Mouse (Mus musculus) hindbrain, embryonic 13.5 days (tissue): ENCODE measurements around the gene Uggt2. TPM values are rescaled to one million over a fixed set of nuclear protein-coding genes. Genes with fewer than 3 reads are reported as not detected.
A peak's percentile ranks its signal among the peaks of the same experiment; 100 is the strongest.

ENCODE experiments used
- ATAC-seq: fragments of 200-750 bp; cut with Nextera tagmentation; 2 replicates; pipeline ENCODE4 v1.8.0; 2017; ENCODE audit warnings: moderate TSS enrichment; ENCODE audit not compliant: low FRiP score
- H3K27ac ChIP-seq: fragments of 300-500 bp; sonication (generic); 2 replicates; pipeline ENCODE4 v1.5.1; 2015; ENCODE audit warnings: inconsistent platforms, mild to moderate bottlenecking, moderate library complexity
- H3K27me3 ChIP-seq: fragments of 300-500 bp; sonication (generic); 2 replicates; pipeline ENCODE4 v1.6.1; 2015; ENCODE audit warnings: mild to moderate bottlenecking, inconsistent platforms
- H3K36me3 ChIP-seq: fragments of 300-500 bp; sonication (generic); 2 replicates; pipeline ENCODE4 v1.6.1; 2015; ENCODE audit warnings: mild to moderate bottlenecking, inconsistent platforms
- H3K4me1 ChIP-seq: fragments of 300-500 bp; sonication (generic); replicated peaks from 2 replicates; pipeline ENCODE4 v1.6.1; 2015; ENCODE audit warnings: inconsistent platforms
- H3K4me2 ChIP-seq: fragments of 300-500 bp; sonication (generic); 2 replicates; pipeline ENCODE4 v1.6.1; 2015; ENCODE audit warnings: inconsistent platforms, mild to moderate bottlenecking, moderate library complexity
- H3K4me3 ChIP-seq: fragments of 300-500 bp; sonication (generic); 2 replicates; pipeline ENCODE4 v1.5.1; 2015; ENCODE audit warnings: mild to moderate bottlenecking, inconsistent platforms
- H3K9ac ChIP-seq: fragments of 300-500 bp; sonication (generic); 2 replicates; pipeline ENCODE4 v1.6.1; 2015; ENCODE audit warnings: mild to moderate bottlenecking, inconsistent platforms
- H3K9me3 ChIP-seq: fragments of 300-500 bp; sonication (generic); 2 replicates; pipeline ENCODE4 v1.6.1; 2016; ENCODE audit warnings: inconsistent platforms
- WGBS: fragments of 180-500 bp; shearing (Covaris S2); methylation state at CpG from one replicate; pipeline ENCODE4 v1.1.7; 2015; 5-methylcytosine and 5-hydroxymethylcytosine counted together
- polyA plus RNA-seq: library from polyadenylated mRNA; unstranded; fragments of >200 nt; fragmentation: Nextera tagmentation; extraction: Ambion mirVana; gene quantifications from 2 replicates; pipeline ENCODE4 v1.2.1, GENCODE M21; 2015

Gene Uggt2
- polyA plus RNA-seq, 1 experiment from 2014 or later, result 18.5 TPM

DNA sequence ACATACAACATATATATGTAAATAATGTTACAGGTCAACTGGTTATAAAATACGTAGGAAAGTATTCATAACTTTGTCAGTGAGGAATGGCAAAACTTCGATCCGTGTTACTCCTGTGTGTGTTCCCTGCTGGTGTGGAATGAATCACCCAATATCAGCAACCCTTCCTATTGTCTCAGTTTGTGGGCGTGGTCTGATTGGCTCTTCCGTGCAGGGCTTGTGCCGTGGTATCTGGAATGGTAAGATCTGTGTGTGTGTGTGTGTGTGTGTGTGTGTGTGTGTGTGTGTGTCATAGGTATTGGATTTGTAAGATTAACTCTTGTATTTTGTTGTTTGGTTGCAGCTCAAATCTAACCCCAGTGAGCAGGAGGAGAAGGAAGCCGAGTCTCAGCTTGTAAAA, 131.6 kb downstream of the Uggt2 start:
- Histone ChIP-seq H3K9ac (no peak overlapping the region), H3K9me3 (no peaks in the 10 kb centered on the region), H3K4me2 (no peak overlapping the region), H3K36me3 (peaks cover 47% of the 10 kb centered on the region), H3K4me1 (no peaks in the 10 kb centered on the region), H3K27ac (no peak overlapping the region), H3K27me3 (no peaks in the 10 kb centered on the region), H3K4me3 (no peak overlapping the region)
- ATAC-seq, result no peak
- 81% methylated on average over 7 of the region's 7 CpGs for WGBS

DNA sequence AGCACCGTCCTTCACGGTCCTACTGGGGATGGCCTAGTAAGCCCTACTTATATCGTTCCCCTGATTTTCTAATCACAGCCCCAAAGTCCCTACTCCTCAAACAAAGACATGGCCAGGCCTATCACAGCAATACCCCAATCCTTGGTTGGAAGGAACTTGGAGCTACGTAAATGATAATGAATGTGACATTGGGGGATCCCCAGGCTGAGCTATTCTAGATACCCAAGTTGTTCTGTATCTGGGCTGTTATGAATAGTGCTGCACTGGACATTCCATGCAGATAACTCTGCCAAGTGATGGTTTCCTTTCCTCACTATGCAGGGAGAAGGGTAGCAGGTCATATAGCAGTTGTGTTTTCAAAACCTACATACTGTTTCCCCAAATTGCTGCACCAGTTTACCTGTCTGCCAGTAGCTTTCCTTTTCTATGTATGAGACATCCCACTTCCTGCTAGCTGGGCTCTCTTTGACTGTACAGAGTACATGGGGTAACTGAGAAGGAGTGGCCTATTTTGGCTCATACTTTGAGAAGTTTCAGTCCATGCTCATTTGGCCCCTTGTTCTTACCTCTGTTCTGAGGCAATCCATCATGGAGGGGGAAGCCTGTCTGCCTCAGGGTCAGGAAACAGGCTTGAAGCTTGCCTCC, 133.8 kb downstream of the Uggt2 start:
- Histone ChIP-seq H3K36me3 (peaks cover 43% of the 10 kb centered on the region), H3K27me3 (no peaks in the 10 kb centered on the region), H3K4me3 (no peak overlapping the region), H3K9me3 (no peaks in the 10 kb centered on the region), H3K4me2 (no peak overlapping the region), H3K9ac (no peak overlapping the region), H3K27ac (no peak overlapping the region), H3K4me1 (no peaks in the 10 kb centered on the region)
- no peak for ATAC-seq
- 91% methylated on average over 4 of the region's 4 CpGs for WGBS

- Histone ChIP-seq H3K4me2 (no peak overlapping the region), H3K27me3 (no peaks in the 10 kb centered on the region), H3K36me3 (peaks cover 60% of the 10 kb centered on the region), H3K4me1 (no peaks in the 10 kb centered on the region), H3K27ac (no peak overlapping the region), H3K9ac (no peak overlapping the region), H3K4me3 (no peak overlapping the region), H3K9me3 (no peaks in the 10 kb centered on the region)
- 78% methylated on average over 3 of the region's 3 CpGs for WGBS
- no peak for ATAC-seq
These were observed 141.2 kb downstream of the Uggt2 start for GRCm38 (mm10) chr14:118958010-118958409.

DNA sequence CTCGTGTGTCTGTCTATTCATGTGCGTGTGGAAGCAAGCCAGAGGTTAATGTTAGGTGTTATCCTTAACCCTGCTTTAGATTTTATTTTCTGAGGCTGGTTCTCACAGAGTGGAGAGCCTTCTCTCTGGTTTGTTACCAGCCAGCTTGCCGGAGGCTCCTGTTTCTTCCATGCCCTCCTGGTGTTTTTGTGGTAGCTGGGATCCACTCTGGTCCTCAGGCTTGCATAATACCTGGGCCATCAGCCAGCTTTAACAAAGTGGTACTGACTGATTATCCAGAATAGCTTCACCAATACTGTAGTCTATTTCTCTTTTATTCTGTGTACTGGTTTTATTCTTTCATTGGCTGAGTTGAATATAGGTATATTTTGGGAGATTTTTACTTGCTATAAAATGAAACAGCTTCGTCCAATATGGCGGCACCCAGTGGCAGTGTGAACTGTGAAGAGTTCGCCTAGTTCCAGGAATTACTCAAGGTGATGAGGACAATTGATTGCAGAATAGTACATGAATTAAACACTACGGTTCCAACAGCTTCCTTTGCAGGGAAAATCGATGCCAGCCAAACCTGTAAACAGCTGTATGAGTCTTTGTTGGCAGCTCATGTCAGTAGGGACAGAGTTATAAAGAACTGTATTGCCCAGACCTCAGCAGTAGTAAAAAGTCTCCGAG, 147.2 kb downstream of the Uggt2 start:
- Histone ChIP-seq H3K4me1 (0 out of 2 replicates have a peak, but pooled peaks cover 3% of the 10 kb centered on the region), H3K27me3 (no peaks in the 10 kb centered on the region), H3K27ac (no peak overlapping the region), H3K9me3 (no peaks in the 10 kb centered on the region), H3K9ac (no peak overlapping the region), H3K4me3 (no peak overlapping the region), H3K36me3 (peaks cover 20% of the 10 kb centered on the region), H3K4me2 (no peak overlapping the region)
- WGBS, result 94% methylated on average over 9 of the region's 9 CpGs
- no peak for ATAC-seq

DNA sequence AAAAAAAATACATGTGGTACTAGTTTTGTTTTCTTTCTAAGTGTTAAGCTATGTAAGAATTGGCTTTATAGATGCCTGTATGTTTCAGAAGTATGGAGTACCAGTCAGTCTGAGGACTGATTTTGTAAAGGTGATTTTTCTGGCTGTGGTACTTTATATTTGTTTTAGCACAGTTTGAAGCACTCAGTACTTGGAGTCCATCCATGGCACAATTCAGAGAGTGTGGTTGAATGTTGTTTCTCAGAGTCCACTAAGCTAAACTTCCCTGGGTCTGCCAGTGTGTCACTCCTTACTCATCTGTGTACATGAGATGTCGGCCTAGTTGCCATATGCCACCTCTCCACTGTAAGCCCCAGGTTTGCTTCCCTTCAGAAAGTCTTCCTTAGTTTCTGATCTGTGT, 150.4 kb downstream of the Uggt2 start:
- no peak overlapping the region for H3K27ac ChIP-seq
- no peak overlapping the region for H3K4me2 ChIP-seq
- H3K9me3 ChIP-seq, result no peaks in the 10 kb centered on the region
- H3K4me3 ChIP-seq, result no peak overlapping the region
- no peaks in the 10 kb centered on the region for H3K27me3 ChIP-seq
- no peak for ATAC-seq
- WGBS, result 79% methylated on average over 1 of the region's 1 CpGs
- 0 out of 2 replicates have a peak, but pooled peaks cover 3% of the 10 kb centered on the region for H3K4me1 ChIP-seq
- peaks cover 6% of the 10 kb centered on the region; the same call in 1 of the 2 replicates for H3K36me3 ChIP-seq
- no peak overlapping the region for H3K9ac ChIP-seq

GRCm38 (mm10) chr14:118944702-118945101, 154.5 kb downstream of the Uggt2 start:
- 85% methylated on average over 2 of the region's 2 CpGs for WGBS
- no peaks in the 10 kb centered on the region for H3K27me3 ChIP-seq

GRCm38 (mm10) chr14:118942076-118942475, 157.2 kb downstream of the Uggt2 start:
- 38% methylated on average over 12 of the region's 12 CpGs for WGBS
- H3K4me1 ChIP-seq, result peaks cover 28% of the 10 kb centered on the region
- no peak overlapping the region for H3K4me3 ChIP-seq
- no peak for ATAC-seq
- H3K27ac ChIP-seq, result no peak overlapping the region; the same call in 1 of the 2 replicates
- H3K36me3 ChIP-seq, result no peaks in the 10 kb centered on the region
- no peaks in the 10 kb centered on the region for H3K9me3 ChIP-seq
- peak overlapping the region; percentile 51; the same call in 1 of the 2 replicates for H3K9ac ChIP-seq
- no peak overlapping the region for H3K4me2 ChIP-seq
- H3K27me3 ChIP-seq, result no peaks in the 10 kb centered on the region

More at GRCm38 (mm10) chr14:118944702-118945101, 154.5 kb downstream of the Uggt2 start:
- H3K4me3 ChIP-seq, result no peak overlapping the region
- no peak overlapping the region for H3K9ac ChIP-seq
- no peaks in the 10 kb centered on the region for H3K9me3 ChIP-seq
- no peak overlapping the region for H3K27ac ChIP-seq
- H3K4me1 ChIP-seq, result peaks cover 17% of the 10 kb centered on the region
- H3K4me2 ChIP-seq, result no peak overlapping the region
- no peaks in the 10 kb centered on the region for H3K36me3 ChIP-seq
- no peak for ATAC-seq

GRCm38 (mm10) chr14:118940796-118941495, 158.3 kb downstream of the Uggt2 start:
- Histone ChIP-seq H3K4me3 (no peak overlapping the region), H3K27me3 (no peaks in the 10 kb centered on the region), H3K27ac (no peak overlapping the region), H3K9me3 (no peaks in the 10 kb centered on the region), H3K9ac (no peak overlapping the region), H3K4me1 (peaks cover 33% of the 10 kb centered on the region), H3K36me3 (no peaks in the 10 kb centered on the region), H3K4me2 (no peak overlapping the region)
- no peak for ATAC-seq
- 76% methylated on average over 4 of the region's 4 CpGs for WGBS

DNA sequence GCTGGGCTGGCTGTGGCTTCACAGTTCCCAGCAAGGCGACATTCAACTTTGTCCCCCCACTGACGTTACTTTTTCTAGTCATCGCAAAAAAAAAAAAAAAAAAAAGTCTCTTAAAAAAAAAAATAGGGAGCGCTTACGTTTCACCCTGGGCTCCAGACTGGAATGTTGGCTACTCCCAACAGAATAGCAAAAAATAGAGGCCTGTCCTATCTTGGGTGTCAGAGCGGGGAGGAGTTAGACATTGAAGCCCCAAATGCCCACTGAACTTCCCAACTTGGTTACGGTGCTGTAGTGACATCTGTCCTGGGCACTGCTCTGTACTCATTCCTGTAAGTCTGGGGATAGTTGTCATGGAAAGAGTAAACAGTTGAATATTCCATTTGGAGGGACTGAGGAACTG, 160.7 kb downstream of the Uggt2 start:
- ATAC-seq, result no peak
- no peaks in the 10 kb centered on the region for H3K36me3 ChIP-seq
- H3K4me2 ChIP-seq, result peak overlapping the region; percentile 67
- H3K9ac ChIP-seq, result peak overlapping the region; percentile 94
- under 1% methylated on average over 7 of the region's 7 CpGs for WGBS
- H3K9me3 ChIP-seq, result no peaks in the 10 kb centered on the region
- H3K27me3 ChIP-seq, result no peaks in the 10 kb centered on the region; the same call in 1 of the 2 replicates
- H3K4me3 ChIP-seq, result peak overlapping the region; percentile 95
- peak overlapping the region; percentile 92 for H3K27ac ChIP-seq
- peaks cover 33% of the 10 kb centered on the region for H3K4me1 ChIP-seq

GRCm38 (mm10) chr14:118937533-118938492, 161.4 kb downstream of the Uggt2 start, which contains the start of gene Dnajc3:
Gene Dnajc3, plus strand, starts transcription at chr14:118937976.
- under 1% methylated on average over 119 of the region's 124 CpGs for WGBS
- peak within 1 kb of the TSS; percentile 94 for H3K9ac ChIP-seq
- ATAC-seq, result peak; percentile 100
- H3K27ac ChIP-seq, result peak within 1 kb of the TSS; percentile 92
- no peaks in the 10 kb centered on the region; the same call in 1 of the 2 replicates for H3K27me3 ChIP-seq
- peak within 1 kb of the TSS; percentile 71 for H3K4me2 ChIP-seq
- no peaks in the 10 kb centered on the region for H3K36me3 ChIP-seq
- H3K4me1 ChIP-seq, result peaks cover 33% of the 10 kb centered on the region
- peak within 1 kb of the TSS; percentile 95 for H3K4me3 ChIP-seq
- H3K9me3 ChIP-seq, result no peaks in the 10 kb centered on the region

DNA sequence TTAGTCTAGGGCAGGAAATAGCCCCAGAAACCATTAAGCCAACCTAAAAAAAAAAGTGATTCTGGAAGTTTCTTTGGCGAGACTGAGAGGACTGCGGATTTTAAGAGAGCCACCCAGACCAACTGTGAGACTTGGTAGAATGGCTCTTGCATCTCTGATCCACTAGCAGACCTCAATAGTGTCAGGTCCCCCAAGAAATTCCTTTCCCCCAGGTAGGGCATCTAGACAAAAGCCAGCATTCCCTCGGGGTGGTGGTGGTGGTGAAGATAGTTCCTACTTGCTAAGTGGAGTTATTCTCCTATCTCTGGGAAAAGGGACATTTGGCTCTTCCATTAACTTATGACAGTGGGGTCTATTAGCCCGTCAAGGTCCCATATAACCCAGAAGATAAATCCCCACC, 162.3 kb downstream of the Uggt2 start:
- Histone ChIP-seq H3K27me3 (no peaks in the 10 kb centered on the region; the same call in 1 of the 2 replicates), H3K27ac (peak overlapping the region; percentile 91; the same call in 1 of the 2 replicates), H3K4me3 (peak overlapping the region; percentile 95), H3K4me2 (peak overlapping the region; percentile 71), H3K9me3 (no peaks in the 10 kb centered on the region), H3K9ac (peak overlapping the region; percentile 77), H3K4me1 (peaks cover 30% of the 10 kb centered on the region), H3K36me3 (no peaks in the 10 kb centered on the region)
- ATAC-seq, result peak; percentile 11; the same call in 1 of the 2 replicates
- WGBS, result 38% methylated on average over 4 of the region's 4 CpGs
